Comparison of ENCODE assay signal across 8 mouse cellular contexts in genomic region chr6:87165536-87166311, GRCm38 (mm10).
DNase-seq lines count a peak whose midpoint lies in the region.

No protein-coding gene starts in this region.

- peak; percentile 8 for DNase-seq in cerebellum, adult 9-11 months
- DNase-seq in cerebellum, adult 11 months, result no peak
- DNase-seq in left cerebral cortex, adult 18-20 months (ENCODE audit: low spot score in 2 of 2), result peak; percentile 66 to 81
- no peak for DNase-seq in left cerebral cortex, adult 11 months (ENCODE audit: low spot score)
- DNase-seq in layer of hippocampus, postnatal 10 days (ENCODE audit: low spot score in 2 of 2), result peak; percentile 44 to 55
- DNase-seq in right cerebral cortex, adult 2 months (ENCODE audit: low spot score in 2 of 2), result peak; percentile 43 to 49
- DNase-seq in spleen, postnatal 10 days (ENCODE audit: low spot score in 2 of 2), result no peak
- no peak for DNase-seq in urinary bladder, postnatal 25 days (ENCODE audit: low spot score)

Comparison
In these comparisons a context has a peak if more than half of its experiments do, and no peak if none do; other contexts are left out.
1. DNase-seq: peak in cerebellum, adult 9-11 months (single experiment), left cerebral cortex, adult 18-20 months (2 of 2), layer of hippocampus, postnatal 10 days (2 of 2) and right cerebral cortex, adult 2 months (2 of 2); none in cerebellum, adult 11 months (single experiment), left cerebral cortex, adult 11 months (single experiment), spleen, postnatal 10 days (0 of 2) and urinary bladder, postnatal 25 days (single experiment).